Mouse (Mus musculus) cerebellum, postnatal 36 days (tissue): ENCODE results near the gene Foxd1.

ENCODE experiments used
- DNase-seq, 2 experiments: peaks; one replicate each; pipeline ENCODE4 v3.0.0; 2021 to 2022; ENCODE audit warnings: mixed read lengths in 2 of 2

Foxd1 gene

DNA sequence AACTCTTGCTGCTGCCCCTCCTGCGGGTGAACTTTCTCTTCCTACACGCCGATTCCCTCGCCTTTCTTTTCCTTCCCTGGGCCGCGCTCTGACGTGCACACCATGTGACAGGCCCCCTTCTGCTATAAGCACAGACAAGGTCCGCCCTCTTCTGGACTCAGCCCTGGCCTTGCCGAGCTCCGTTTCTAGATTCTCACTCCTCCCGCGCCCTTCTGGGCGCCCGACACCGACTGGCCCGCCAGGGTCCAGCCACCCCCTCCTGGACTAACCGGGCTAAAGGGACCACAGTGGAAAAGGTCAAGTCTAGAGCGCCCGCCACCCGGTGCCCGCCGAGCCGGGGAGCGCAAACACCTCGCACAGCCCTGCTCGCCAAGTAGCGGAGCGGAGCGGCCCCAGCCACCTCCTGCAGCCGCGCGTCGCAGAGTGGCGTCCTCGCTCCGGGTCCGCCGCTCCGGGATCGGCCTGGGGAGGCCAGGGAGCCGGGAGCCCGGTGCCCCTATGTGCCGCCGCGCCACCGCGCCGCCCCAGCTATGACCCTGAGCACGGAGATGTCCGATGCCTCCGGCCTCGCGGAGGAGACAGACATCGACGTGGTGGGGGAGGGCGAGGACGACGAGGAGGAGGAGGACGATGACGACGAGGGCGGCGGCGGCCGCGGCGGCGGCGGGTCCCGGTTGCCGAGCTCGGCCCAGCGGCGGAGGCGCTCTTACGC, at the start of gene Foxd1:
Gene Foxd1, plus strand, starts transcription at position 153 of the 712 bp plus-strand sequence.
- DNase-seq, result peak in 1 of 2 experiments; percentile 9

GRCm38 (mm10) chr13:98305257-98305656, 48.8 kb upstream of the Foxd1 start:
- DNase-seq, result no peak

DNA sequence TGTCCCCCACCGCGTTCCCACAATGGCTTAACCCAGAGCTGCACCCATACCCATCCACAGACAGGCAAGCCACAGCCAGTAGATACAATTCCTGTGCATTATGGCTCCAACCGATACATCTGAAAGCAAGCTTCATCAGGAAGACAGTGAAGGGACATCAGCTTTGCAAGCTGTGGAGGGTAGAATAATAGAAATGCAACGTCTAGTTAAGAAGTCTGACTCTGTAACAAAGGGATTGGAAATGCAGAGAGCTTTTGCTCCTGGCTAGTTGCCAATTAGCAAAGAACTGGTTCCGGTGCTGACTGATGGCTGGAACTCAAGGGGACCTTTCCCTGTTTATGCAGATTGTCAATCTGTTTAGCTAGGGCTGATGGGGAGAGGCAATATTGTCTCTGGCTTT, 47.6 kb upstream of the Foxd1 start:
- no peak for DNase-seq

- no peak for DNase-seq
These were observed 47.1 kb upstream of the Foxd1 start for GRCm38 (mm10) chr13:98306852-98307475.

DNA sequence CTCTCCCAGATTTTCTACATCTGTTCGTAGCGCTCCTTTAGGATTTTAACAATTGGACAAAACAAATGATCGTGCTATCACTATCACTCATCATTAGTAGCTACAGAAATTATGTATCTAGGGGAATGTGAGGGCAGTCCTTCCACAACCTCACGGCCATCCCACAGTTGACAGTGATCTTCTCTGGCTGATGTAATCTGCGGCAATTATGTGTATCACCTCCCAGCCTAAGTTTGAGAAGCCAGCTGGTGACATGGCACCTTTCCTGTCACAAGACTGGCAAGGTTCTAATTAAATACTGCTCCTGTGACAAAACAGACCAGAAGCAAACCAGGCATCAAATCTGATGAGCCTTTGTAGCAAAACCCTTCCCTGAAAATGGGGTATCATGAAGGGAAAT, 46.0 kb upstream of the Foxd1 start:
- DNase-seq, result no peak

- no peak for DNase-seq
These were observed 45.3 kb upstream of the Foxd1 start for GRCm38 (mm10) chr13:98308724-98309123.

DNA sequence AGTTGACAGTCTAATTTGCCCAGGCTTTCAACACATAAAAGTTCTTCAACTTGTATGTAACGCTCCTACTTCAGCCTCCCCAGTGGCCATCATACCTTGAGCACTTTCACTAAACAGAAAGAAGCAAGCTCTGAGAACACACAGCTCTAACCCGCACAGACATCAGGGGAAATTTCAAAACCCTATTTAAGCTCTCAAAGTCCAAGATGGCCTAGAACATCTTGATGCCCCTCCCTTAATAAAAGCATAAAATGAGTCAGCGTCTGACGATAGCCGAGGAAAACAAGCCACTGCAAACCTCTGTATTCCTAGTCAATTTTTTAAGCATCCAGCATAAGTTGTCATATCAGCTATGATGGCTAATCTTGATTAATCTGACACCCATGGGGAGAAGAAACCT, 42.4 kb upstream of the Foxd1 start:
- no peak for DNase-seq

- no peak for DNase-seq
These were observed 40.4 kb upstream of the Foxd1 start for GRCm38 (mm10) chr13:98313631-98314030.

DNA sequence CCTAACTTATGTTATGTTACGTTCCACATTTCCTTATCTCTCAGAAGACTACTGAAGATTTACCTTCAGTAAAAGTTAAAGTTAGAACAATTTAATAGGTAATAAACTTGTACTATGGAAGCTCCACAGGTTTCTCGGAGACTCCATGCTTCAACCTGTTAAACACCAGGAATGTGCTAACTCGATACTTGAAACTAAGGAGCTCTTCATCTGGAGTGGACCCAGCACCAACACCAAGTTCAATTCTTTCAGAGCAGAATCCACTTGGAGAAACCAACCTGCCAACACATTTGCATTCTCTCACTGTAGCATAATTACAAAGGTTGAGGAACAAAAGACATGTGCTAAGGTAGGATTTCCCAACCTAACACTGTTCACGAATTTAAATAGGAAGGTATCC, 38.9 kb upstream of the Foxd1 start:
- no peak for DNase-seq

DNA sequence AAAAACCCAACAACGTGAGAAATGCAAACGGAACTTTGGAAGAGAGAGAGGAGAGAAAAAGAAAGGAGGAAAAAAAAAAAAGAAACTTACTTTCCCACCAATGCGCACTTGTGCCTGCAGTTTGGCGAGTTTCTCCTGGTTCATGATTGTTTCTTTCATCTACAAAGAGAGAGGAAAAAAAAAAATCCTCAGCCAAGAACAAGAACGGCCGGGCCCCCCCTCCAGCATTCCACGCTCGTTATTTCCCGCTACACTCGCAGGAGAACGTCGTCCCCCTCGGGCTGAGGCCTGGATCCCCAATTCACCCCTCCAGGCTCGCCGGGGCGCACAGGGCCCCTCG, 37.9 kb upstream of the Foxd1 start:
- no peak for DNase-seq

- peak; percentile 95 for DNase-seq
These were observed 37.4 kb upstream of the Foxd1 start, which contains the start of gene Btf3 for GRCm38 (mm10) chr13:98316480-98317245. Btf3 (minus strand) TSS chr13:98317006.

DNA sequence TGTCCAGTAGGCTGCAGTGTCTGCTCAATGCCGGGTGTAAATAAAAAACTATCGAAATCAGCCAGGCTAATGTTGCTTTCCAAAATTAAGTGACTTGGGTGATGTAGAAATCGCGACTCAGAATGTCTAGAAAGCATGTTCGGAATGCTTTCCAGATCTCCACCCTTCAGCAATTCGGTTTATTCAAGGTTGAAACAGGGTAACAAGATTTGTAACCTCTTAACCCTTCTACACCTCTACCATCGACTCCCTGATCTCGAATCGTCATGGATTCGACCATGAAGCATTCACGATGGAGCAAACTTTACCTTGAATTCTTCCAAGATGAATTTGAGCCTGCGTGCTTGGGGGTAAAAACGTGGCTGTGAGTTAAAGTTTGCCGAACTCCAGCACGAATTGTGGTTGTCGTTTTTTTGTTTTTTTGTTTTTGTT, 36.8 kb upstream of the Foxd1 start:
- no peak for DNase-seq

- DNase-seq, result no peak
These were observed 36.1 kb upstream of the Foxd1 start for GRCm38 (mm10) chr13:98317911-98318310.

GRCm38 (mm10) chr13:98325034-98325433, 29.0 kb upstream of the Foxd1 start:
- DNase-seq, result no peak

GRCm38 (mm10) chr13:98332106-98332505, 21.9 kb upstream of the Foxd1 start:
- DNase-seq, result no peak

DNA sequence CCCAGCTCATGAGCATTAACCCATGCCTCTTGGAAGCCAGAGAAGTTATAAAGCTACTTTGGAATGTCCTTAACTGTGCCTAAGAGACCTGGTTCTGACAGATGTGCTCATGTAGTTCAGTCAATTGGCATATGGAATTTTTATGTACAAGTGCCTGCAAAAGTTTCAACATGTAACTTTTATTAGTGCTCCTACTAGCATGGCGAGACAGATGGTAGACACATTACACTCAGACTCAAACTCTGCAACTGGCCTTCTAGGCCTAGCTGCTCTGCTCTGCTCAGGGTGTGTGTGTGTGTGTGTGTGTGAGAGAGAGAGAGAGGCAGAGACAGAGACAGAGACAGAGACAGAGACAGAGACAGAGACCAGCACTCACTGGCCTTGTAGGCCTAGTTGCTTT, 17.8 kb upstream of the Foxd1 start:
- no peak for DNase-seq

DNA sequence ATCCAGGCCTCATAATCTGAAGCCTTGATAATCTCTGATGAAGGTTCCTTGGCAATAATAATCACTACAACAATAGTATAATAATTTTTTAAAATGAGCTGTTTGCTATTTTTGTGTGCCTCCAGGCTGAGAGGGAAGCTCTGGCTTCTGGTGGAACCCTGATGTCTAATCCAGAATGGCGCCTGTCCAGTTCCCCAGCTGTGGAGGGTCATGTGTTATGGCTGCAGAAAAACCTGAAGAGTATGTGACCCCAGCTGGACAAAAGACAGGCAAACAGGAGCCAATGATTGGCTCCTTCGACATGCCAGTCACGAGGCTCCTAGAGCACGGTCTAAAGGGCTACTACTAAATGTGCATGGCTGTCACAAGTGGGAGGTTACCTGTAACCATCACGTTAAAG, 13.5 kb upstream of the Foxd1 start:
- DNase-seq, result no peak

GRCm38 (mm10) chr13:98349491-98349890, 4.6 kb upstream of the Foxd1 start:
- DNase-seq, result no peak

GRCm38 (mm10) chr13:98351527-98351926, 2.5 kb upstream of the Foxd1 start:
- DNase-seq, result no peak

DNA sequence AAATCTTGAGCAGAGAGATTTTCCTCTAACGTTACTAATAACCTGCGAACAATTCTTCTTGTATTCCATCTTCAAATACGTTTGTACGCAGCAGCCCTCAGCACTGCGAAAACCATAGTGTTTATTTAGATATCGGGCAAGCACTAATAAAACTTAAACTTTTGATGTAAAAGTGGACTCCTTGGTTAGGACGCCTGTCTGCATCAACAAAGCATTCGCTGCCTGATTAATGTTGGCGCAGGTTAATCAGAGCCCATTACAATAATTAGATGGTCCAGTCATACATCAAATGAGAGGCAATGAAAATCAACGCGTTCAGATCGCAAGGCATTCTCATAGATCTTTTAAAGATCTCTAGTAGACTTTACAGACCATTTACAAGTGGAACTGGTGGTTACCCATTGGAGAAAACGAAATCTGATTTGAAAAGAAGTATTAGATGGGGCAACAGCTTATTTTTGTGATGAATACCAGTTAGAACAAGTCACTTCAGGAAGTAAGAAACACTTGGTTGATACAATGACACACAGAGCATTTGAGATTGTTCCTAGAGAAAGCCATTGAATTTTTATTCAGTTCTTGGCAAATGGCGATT, 1.6 kb upstream of the Foxd1 start:
- DNase-seq, result no peak

- no peak for DNase-seq
These were observed 343 bp upstream of the Foxd1 start for GRCm38 (mm10) chr13:98353709-98354089.

- DNase-seq, result peak in 1 of 2 experiments; percentile 10
These were observed 973 bp downstream of the Foxd1 start for GRCm38 (mm10) chr13:98354871-98355558.

DNA sequence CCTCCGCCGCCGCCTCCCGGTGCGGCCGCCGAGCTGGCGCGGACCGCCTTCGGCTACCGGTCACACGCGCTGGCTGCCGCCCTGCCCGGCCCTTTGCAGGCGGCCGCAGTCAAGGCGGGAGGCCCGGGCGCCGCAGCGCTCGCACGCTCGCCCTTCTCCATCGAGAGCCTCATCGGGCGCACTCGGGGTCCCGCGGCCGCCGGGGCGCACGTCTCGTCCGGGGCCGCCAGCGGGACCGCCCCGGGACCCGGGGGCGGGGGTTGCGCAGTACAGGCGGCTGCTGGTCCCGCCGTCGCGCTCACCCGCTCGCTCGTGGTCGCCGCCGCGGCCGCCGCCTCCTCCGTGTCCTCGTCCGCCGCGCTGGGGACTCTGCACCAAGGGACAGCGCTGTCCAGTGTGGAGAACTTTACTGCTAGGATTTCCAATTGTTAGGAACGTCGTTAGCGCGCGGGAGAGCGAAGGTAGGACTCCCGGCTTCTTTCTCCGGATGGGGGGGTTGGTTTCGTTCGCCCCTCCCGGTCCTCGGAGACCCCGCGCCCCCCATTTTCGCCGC, 1.6 kb downstream of the Foxd1 start:
- no peak for DNase-seq
